Mouse (Mus musculus) spleen, adult 2 months (tissue): ENCODE data around the gene Bpifb9a.
"Not testable (repeated sequence)": the region's sequence is repeated elsewhere in the genome, so short reads cannot be mapped to it uniquely, and the experiment has no call there.

Experiments used
- CTCF ChIP-seq: fragments of 200-500 bp; IDR thresholded peaks from 2 replicates; pipeline ENCODE4 v1.5.1; 2011; ENCODE audit warnings: mild to moderate bottlenecking, inconsistent platforms; ENCODE audit not compliant: insufficient read depth, insufficient read length, insufficient replicate concordance; ENCODE audit errors: extremely low read depth
- POLR2A ChIP-seq: fragments of 200-500 bp; IDR thresholded peaks from 2 replicates; pipeline ENCODE4 v1.6.1; 2011; ENCODE audit warnings: low read depth, low read length, inconsistent platforms

GRCm38 (mm10) chr2:154304604-154305003 is 47.0 kb downstream of the Bpifb9a start:
- TF ChIP-seq POLR2A, CTCF: not testable (repeated sequence)
